Mouse (Mus musculus) layer of hippocampus, adult 18-20 months (tissue): ENCODE measurements at regions not wholly inside any gene's neighbourhood (a gene's known extent, or its start where the extent isn't known, plus 50 kb on each side); places are given as distances from the start of the nearest gene placed in this dataset.

ENCODE experiments used
- DNase-seq, 2 experiments: peaks; one replicate each; pipeline ENCODE4 v3.0.0; 2022; ENCODE audit warnings: low spot score in 2 of 2

- no peak for DNase-seq
These were observed 122.8 kb upstream of the Efna5 start for GRCm38 (mm10) chr17:63003911-63004310.

GRCm38 (mm10) chr17:63002729-63003128, 121.6 kb upstream of the Efna5 start:
- DNase-seq, result no peak

- no peak for DNase-seq
These were observed 120.8 kb upstream of the Efna5 start for GRCm38 (mm10) chr17:63001898-63002297.

- peak in 1 of 2 experiments; percentile 15 for DNase-seq
These were observed 116.6 kb upstream of the Efna5 start for GRCm38 (mm10) chr17:62997691-62998090.

GRCm38 (mm10) chr17:62995316-62995715, 114.2 kb upstream of the Efna5 start:
- DNase-seq, result no peak

GRCm38 (mm10) chr17:62992977-62993376, 111.9 kb upstream of the Efna5 start:
- DNase-seq, result no peak

- DNase-seq, result no peak
These were observed 105.2 kb upstream of the Efna5 start for GRCm38 (mm10) chr17:62986304-62986703.

- DNase-seq, result no peak
These were observed 99.2 kb upstream of the Efna5 start for GRCm38 (mm10) chr17:62980337-62980736.

- DNase-seq, result no peak
These were observed 96.4 kb upstream of the Efna5 start for GRCm38 (mm10) chr17:62977561-62977960.

GRCm38 (mm10) chr17:62977136-62977535, 96.0 kb upstream of the Efna5 start:
- no peak for DNase-seq

GRCm38 (mm10) chr17:62974627-62975279, 93.6 kb upstream of the Efna5 start:
- no peak for DNase-seq

- DNase-seq, result no peak
These were observed 87.9 kb upstream of the Efna5 start for GRCm38 (mm10) chr17:62969025-62969424.

- no peak for DNase-seq
These were observed 82.7 kb upstream of the Efna5 start for GRCm38 (mm10) chr17:62963824-62964223.

GRCm38 (mm10) chr17:62962292-62962618, 81.1 kb upstream of the Efna5 start:
- DNase-seq, result no peak

- DNase-seq, result no peak
These were observed 80.6 kb upstream of the Efna5 start for GRCm38 (mm10) chr17:62961596-62962291.

- no peak for DNase-seq
These were observed 78.0 kb upstream of the Efna5 start for GRCm38 (mm10) chr17:62959146-62959545.

GRCm38 (mm10) chr17:62947537-62948193, 66.5 kb upstream of the Efna5 start:
- DNase-seq, result peak; percentile 57 to 73

- no peak for DNase-seq
These were observed 59.6 kb upstream of the Efna5 start for GRCm38 (mm10) chr17:62940573-62941252.

- DNase-seq, result no peak
These were observed 58.9 kb upstream of the Efna5 start for GRCm38 (mm10) chr17:62939930-62940572.

- DNase-seq, result peak in 1 of 2 experiments; percentile 20
These were observed 58.1 kb upstream of the Efna5 start for GRCm38 (mm10) chr17:62939171-62939570.
